Mouse (Mus musculus): ENCODE measurements around the gene Cep164. TPM values are rescaled to one million over a fixed set of nuclear protein-coding genes. Genes with fewer than 3 reads are reported as not detected.

The Cep164 gene
- polyA plus RNA-seq, 1 experiment from 2014 or later: 12.7 TPM

DNA sequence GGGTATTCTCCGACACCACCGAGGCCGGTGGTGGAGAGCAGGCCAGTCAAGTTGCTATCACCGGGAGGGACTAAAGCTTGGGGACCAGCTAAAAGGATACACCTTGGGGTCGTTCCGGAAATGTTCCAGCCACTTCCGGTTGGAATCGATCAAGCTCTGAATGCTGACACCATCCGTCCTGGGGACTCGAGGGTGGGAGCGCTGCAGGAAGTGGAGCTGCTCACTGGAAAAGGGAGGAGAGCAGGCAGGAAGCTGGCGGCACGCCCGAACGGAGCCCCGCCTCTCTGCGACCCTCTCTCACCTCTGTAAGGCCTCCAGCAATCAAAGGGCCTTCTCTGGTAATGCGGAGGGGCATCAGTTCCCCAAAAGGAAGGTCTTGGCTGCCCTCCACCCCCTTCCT lies 60.1 kb downstream of the Cep164 start:
- 68% methylated on average over 17 of the region's 18 CpGs for WGBS
- H3K36me3 ChIP-seq (ENCODE audit: control insufficient read depth, insufficient read depth, low read length): peaks cover 30% of the 10 kb centered on the region
- H3K4me3 ChIP-seq (ENCODE audit: control insufficient read depth in 1 of 2, insufficient read depth in 1 of 2, low read depth in 1 of 2, low read length in 2 of 2): no peak overlapping the region
- H3K27ac ChIP-seq (replicated peaks in 1 of 2; ENCODE audit: control insufficient read depth in 1 of 2, insufficient read depth in 1 of 2, low read depth in 2 of 2, low read length in 2 of 2): no peak overlapping the region
- no peaks in the 10 kb centered on the region for H3K27me3 ChIP-seq (ENCODE audit: control insufficient read depth, insufficient read depth, low read length)
- no peak overlapping the region for H3K9ac ChIP-seq (ENCODE audit: low read length)
- peaks cover 0 to 2% of the 10 kb centered on the region in 2 experiments; a peak in 1 of 4 replicates for H3K4me1 ChIP-seq (ENCODE audit: control insufficient read depth in 2 of 2, insufficient read depth in 2 of 2, low read length in 2 of 2)
- no peaks in the 10 kb centered on the region for H3K9me3 ChIP-seq (ENCODE audit: control insufficient read depth, low read length)
- no peak for ATAC-seq (ENCODE audit: insufficient number of reproducible peaks, insufficient read depth, low FRiP score, low read depth)
- no peak overlapping the region for H3K4me2 ChIP-seq (ENCODE audit: low read length)

DNA sequence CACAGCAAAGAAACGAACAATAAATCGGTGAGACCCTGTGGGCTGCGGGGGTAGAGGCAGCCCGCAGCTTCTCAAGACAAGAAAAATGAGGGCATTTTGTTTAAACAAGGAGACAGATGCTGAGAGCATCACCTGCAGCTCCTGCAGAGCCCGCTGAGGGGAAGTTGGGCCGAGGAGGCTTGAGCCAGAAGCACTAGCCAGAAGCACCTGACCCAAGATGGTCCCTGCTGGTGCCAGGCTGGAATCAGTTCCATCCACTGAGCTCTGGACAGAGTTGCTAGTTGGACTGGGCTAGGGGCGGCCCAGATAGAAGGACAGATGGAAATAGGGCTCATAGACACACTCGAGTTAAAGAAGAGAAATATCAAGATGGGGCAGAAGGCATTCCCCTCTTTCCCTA lies 61.3 kb downstream of the Cep164 start:
- Histone ChIP-seq H3K4me2 (ENCODE audit: low read length) (no peak overlapping the region), H3K27me3 (ENCODE audit: control insufficient read depth, insufficient read depth, low read length) (no peaks in the 10 kb centered on the region), H3K4me3 (ENCODE audit: control insufficient read depth in 1 of 2, insufficient read depth in 1 of 2, low read depth in 1 of 2, low read length in 2 of 2) (no peak overlapping the region), H3K27ac (replicated peaks in 1 of 2; ENCODE audit: control insufficient read depth in 1 of 2, insufficient read depth in 1 of 2, low read depth in 2 of 2, low read length in 2 of 2) (no peak overlapping the region), H3K36me3 (ENCODE audit: control insufficient read depth, insufficient read depth, low read length) (peaks cover 24% of the 10 kb centered on the region), H3K4me1 (ENCODE audit: control insufficient read depth in 2 of 2, insufficient read depth in 2 of 2, low read length in 2 of 2) (peaks cover 0 to 2% of the 10 kb centered on the region in 2 experiments; a peak in 1 of 4 replicates), H3K9me3 (ENCODE audit: control insufficient read depth, low read length) (no peaks in the 10 kb centered on the region), H3K9ac (ENCODE audit: low read length) (no peak overlapping the region)
- WGBS: 90% methylated on average over 8 of the region's 8 CpGs
- ATAC-seq (ENCODE audit: insufficient number of reproducible peaks, insufficient read depth, low FRiP score, low read depth): no peak

DNA sequence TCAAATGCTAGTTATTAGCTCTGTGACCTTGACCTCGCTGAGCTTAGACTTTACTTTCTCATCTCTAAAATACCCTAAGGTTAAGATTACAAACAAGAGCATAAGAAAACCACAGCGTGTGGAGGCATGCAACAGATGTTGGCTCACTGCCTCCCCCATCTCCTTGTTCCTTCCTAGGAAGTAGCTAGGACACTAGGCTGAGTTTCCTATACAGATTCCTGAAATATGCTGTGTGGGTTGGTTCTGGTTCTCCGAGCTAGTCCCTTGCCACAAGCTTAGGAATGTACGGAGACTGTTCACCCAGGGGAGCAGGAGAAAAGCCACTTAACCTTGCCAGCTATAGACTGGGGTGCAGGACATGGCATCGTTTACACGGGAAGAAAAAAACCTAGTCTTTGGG lies 62.3 kb downstream of the Cep164 start:
- no peak for ATAC-seq (ENCODE audit: insufficient number of reproducible peaks, insufficient read depth, low FRiP score, low read depth)
- no peaks in the 10 kb centered on the region for H3K9me3 ChIP-seq (ENCODE audit: control insufficient read depth, low read length)
- no peak overlapping the region for H3K4me2 ChIP-seq (ENCODE audit: low read length)
- no peaks in the 10 kb centered on the region for H3K27me3 ChIP-seq (ENCODE audit: control insufficient read depth, insufficient read depth, low read length)
- peaks cover 15% of the 10 kb centered on the region; the same call in 1 of the 2 replicates for H3K36me3 ChIP-seq (ENCODE audit: control insufficient read depth, insufficient read depth, low read length)
- H3K4me3 ChIP-seq (ENCODE audit: control insufficient read depth in 1 of 2, insufficient read depth in 1 of 2, low read depth in 1 of 2, low read length in 2 of 2): no peak overlapping the region
- H3K27ac ChIP-seq (replicated peaks in 1 of 2; ENCODE audit: control insufficient read depth in 1 of 2, insufficient read depth in 1 of 2, low read depth in 2 of 2, low read length in 2 of 2): no peak overlapping the region
- WGBS: 83% methylated on average over 6 of the region's 6 CpGs
- no peak overlapping the region for H3K9ac ChIP-seq (ENCODE audit: low read length)
- peaks cover 0 to 2% of the 10 kb centered on the region in 2 experiments; a peak in 1 of 4 replicates for H3K4me1 ChIP-seq (ENCODE audit: control insufficient read depth in 2 of 2, insufficient read depth in 2 of 2, low read length in 2 of 2)

DNA sequence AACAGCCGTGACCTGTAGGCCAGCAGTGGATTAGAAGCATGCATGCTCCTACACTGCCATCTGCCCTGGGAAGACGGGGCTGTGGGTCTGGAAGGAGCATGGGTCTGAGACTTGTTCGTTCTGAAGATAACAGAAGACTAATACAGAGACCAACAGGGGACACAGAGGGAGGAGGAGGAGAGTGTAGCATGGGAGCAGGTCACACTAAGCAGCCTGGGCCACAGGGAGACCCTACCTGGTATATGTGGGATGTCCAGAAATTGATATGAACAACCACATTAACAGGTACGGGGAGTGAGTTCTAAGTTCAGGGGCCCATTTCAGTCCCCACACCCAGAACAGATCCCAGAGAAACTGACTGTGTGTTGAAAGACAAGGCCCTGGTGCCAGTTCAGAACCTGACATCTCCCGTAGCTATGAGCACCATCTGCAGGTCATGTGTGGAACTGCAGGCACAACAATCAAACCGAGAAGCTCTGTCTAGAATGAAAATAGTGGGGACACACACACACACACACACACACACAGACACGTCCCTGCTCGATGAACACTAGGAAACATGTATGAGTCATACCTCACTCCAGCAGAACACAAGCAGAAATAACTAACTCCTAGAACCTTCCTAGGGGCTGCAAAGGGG lies 73.9 kb downstream of the Cep164 start:
- no peak for ATAC-seq (ENCODE audit: insufficient number of reproducible peaks, insufficient read depth, low FRiP score, low read depth)
- WGBS: 27% methylated on average over 8 of the region's 8 CpGs
- H3K4me1 ChIP-seq (ENCODE audit: control insufficient read depth in 2 of 2, insufficient read depth in 2 of 2, low read length in 2 of 2): no peaks in the 10 kb centered on the region

DNA sequence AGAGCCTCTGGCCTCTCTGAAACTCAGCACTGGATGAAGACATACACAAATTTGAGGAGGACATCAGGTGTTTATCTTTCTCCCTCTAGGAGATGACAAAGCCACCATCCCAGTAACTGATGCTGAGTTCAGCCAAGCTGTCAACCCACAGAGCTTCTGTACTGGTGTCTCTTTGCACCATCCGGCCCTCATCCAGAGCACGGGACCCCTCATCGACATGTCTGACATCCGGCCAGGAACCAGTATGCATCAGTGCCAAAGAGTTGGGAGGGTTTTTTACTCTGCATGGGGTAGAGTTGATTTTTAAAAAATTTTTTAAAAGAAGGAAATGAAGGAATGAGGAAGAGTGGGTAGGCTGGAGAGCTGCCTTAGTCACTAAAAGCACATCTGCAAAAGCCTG lies 78.6 kb downstream of the Cep164 start:
- WGBS: 77% methylated on average over 4 of the region's 4 CpGs
- H3K27me3 ChIP-seq (ENCODE audit: control insufficient read depth, insufficient read depth, low read length): no peaks in the 10 kb centered on the region; the same call in 1 of the 2 replicates
- H3K36me3 ChIP-seq (ENCODE audit: control insufficient read depth, insufficient read depth, low read length): no peaks in the 10 kb centered on the region
- ATAC-seq (ENCODE audit: insufficient number of reproducible peaks, insufficient read depth, low FRiP score, low read depth): no peak
- H3K27ac ChIP-seq (replicated peaks in 1 of 2; ENCODE audit: control insufficient read depth in 1 of 2, insufficient read depth in 1 of 2, low read depth in 2 of 2, low read length in 2 of 2): no peak overlapping the region
- no peak overlapping the region for H3K9ac ChIP-seq (ENCODE audit: low read length)
- no peak overlapping the region for H3K4me3 ChIP-seq (ENCODE audit: control insufficient read depth in 1 of 2, insufficient read depth in 1 of 2, low read depth in 1 of 2, low read length in 2 of 2)
- H3K9me3 ChIP-seq (ENCODE audit: control insufficient read depth, low read length): no peaks in the 10 kb centered on the region
- no peaks in the 10 kb centered on the region for H3K4me1 ChIP-seq (ENCODE audit: control insufficient read depth in 2 of 2, insufficient read depth in 2 of 2, low read length in 2 of 2)
- no peak overlapping the region for H3K4me2 ChIP-seq (ENCODE audit: low read length)

More for the DNA sequence above, 73.9 kb downstream of the Cep164 start:
- Histone ChIP-seq H3K4me2 (ENCODE audit: low read length) (no peak overlapping the region), H3K36me3 (ENCODE audit: control insufficient read depth, insufficient read depth, low read length) (no peaks in the 10 kb centered on the region), H3K9ac (ENCODE audit: low read length) (no peak overlapping the region), H3K27ac (replicated peaks in 1 of 2; ENCODE audit: control insufficient read depth in 1 of 2, insufficient read depth in 1 of 2, low read depth in 2 of 2, low read length in 2 of 2) (no peak overlapping the region), H3K27me3 (ENCODE audit: control insufficient read depth, insufficient read depth, low read length) (no peaks in the 10 kb centered on the region), H3K9me3 (ENCODE audit: control insufficient read depth, low read length) (no peaks in the 10 kb centered on the region), H3K4me3 (ENCODE audit: control insufficient read depth in 1 of 2, insufficient read depth in 1 of 2, low read depth in 1 of 2, low read length in 2 of 2) (no peak overlapping the region)

DNA sequence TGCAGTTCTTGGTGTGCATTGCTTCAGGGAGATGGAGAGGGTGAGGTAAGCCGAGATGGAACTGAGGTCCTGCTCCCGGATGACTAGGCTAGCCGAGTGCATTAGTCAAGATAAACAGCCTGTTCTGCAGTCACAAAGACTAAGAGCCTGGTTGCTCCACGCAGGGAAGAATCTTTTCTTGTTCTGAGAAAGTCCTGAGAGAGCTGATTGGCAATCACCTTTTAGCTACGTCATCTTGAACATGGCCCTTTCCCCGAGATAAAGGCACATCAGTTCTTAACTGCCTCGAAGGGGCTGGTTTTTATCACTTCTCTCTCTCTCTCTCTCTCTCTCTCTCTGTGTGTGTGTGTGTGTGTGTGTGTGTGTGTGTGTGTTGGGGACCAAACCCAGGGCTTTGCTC lies 83.0 kb downstream of the Cep164 start:
- peaks cover 6% of the 10 kb centered on the region for H3K27me3 ChIP-seq (ENCODE audit: control insufficient read depth, insufficient read depth, low read length)
- WGBS: 9% methylated on average over 7 of the region's 7 CpGs
- no peak overlapping the region for H3K4me3 ChIP-seq (ENCODE audit: control insufficient read depth in 1 of 2, insufficient read depth in 1 of 2, low read depth in 1 of 2, low read length in 2 of 2)
- no peaks in the 10 kb centered on the region; a peak in 1 of 4 replicates for H3K4me1 ChIP-seq (ENCODE audit: control insufficient read depth in 2 of 2, insufficient read depth in 2 of 2, low read length in 2 of 2)
- H3K9ac ChIP-seq (ENCODE audit: low read length): no peak overlapping the region
- no peaks in the 10 kb centered on the region for H3K9me3 ChIP-seq (ENCODE audit: control insufficient read depth, low read length)
- no peak overlapping the region for H3K27ac ChIP-seq (replicated peaks in 1 of 2; ENCODE audit: control insufficient read depth in 1 of 2, insufficient read depth in 1 of 2, low read depth in 2 of 2, low read length in 2 of 2)
- no peaks in the 10 kb centered on the region for H3K36me3 ChIP-seq (ENCODE audit: control insufficient read depth, insufficient read depth, low read length)
- no peak for ATAC-seq (ENCODE audit: insufficient number of reproducible peaks, insufficient read depth, low FRiP score, low read depth)
- no peak overlapping the region for H3K4me2 ChIP-seq (ENCODE audit: low read length)

DNA sequence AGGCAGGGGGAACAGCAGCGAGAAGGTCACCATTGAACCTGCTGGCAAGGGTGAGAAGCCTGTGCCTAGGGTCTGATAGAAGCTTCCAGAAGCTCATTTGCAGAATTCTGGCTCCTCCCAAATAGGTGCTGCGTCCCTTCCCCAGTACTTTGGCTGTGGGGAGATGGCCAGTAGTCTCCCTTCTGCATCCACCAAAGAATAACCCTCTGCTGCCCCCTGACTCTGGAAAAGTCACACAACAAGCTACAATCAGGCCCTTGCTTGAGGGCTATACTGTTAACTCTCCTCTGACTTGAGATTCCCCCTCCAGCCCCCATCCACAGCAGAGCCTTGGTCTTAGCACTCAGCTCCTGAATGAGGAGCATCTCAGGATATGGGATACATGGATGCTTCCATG lies 87.9 kb downstream of the Cep164 start:
- Histone ChIP-seq H3K4me3 (ENCODE audit: control insufficient read depth in 1 of 2, insufficient read depth in 1 of 2, low read depth in 1 of 2, low read length in 2 of 2) (no peak overlapping the region), H3K27me3 (ENCODE audit: control insufficient read depth, insufficient read depth, low read length) (peaks cover 6% of the 10 kb centered on the region), H3K36me3 (ENCODE audit: control insufficient read depth, insufficient read depth, low read length) (no peaks in the 10 kb centered on the region), H3K27ac (replicated peaks in 1 of 2; ENCODE audit: control insufficient read depth in 1 of 2, insufficient read depth in 1 of 2, low read depth in 2 of 2, low read length in 2 of 2) (no peak overlapping the region), H3K9me3 (ENCODE audit: control insufficient read depth, low read length) (no peaks in the 10 kb centered on the region), H3K4me1 (ENCODE audit: control insufficient read depth in 2 of 2, insufficient read depth in 2 of 2, low read length in 2 of 2) (no peaks in the 10 kb centered on the region; a peak in 1 of 4 replicates), H3K9ac (ENCODE audit: low read length) (no peak overlapping the region), H3K4me2 (ENCODE audit: low read length) (0 out of 2 replicates have a peak overlapping the region, but pooled peaks have one; percentile 23)
- no peak; the same call in 1 of the 2 replicates for ATAC-seq (ENCODE audit: insufficient number of reproducible peaks, insufficient read depth, low FRiP score, low read depth)
- WGBS: 50% methylated on average over 2 of the region's 2 CpGs

Measured in heart, embryonic 14.5 days (tissue).